16 mouse cellular contexts compared by ENCODE assay signal in genomic region chr9:104126833-104127232, GRCm38 (mm10). TPM values are rescaled to one million over a fixed set of nuclear protein-coding genes. Genes with fewer than 3 reads are reported as not detected.
DNase-seq lines count a peak whose midpoint lies in the region; ATAC-seq and TF ChIP-seq lines count a peak whose summit lies in the region.
"Had no signal": no experiment of that assay in that cellular context is flagged by ENCODE, and none has a peak within 500 bp of the region (broad histone marks: within the 10 kb centered on the region; RNA-seq: fewer than 3 reads in every experiment).

Gene Ackr4, minus strand, starts transcription at chr9:104126933.

- no peak within 1 kb of the TSS for H3K4me2 ChIP-seq in embryonic facial prominence, embryonic 12.5 days (replicated peaks)
- H3K4me2 ChIP-seq in midbrain, embryonic 16.5 days (ENCODE audit: low read length) = no peak within 1 kb of the TSS
- H3K4me2 ChIP-seq: heart, embryonic 15.5 days; kidney, embryonic 15.5 days had no signal

- 71% methylated on average over 3 of the region's 3 CpGs for WGBS in embryonic facial prominence, embryonic 12.5 days
- WGBS in embryonic facial prominence, embryonic 10.5 days = 76% methylated on average over 3 of the region's 3 CpGs
- 94% methylated on average over 3 of the region's 3 CpGs for WGBS in thymus, adult 2 months
- WGBS in midbrain, embryonic 16.5 days = 69% methylated on average over 3 of the region's 3 CpGs

- no peaks in the 10 kb centered on the region for H3K27me3 ChIP-seq in embryonic facial prominence, embryonic 12.5 days
- no peaks in the 10 kb centered on the region for H3K27me3 ChIP-seq in embryonic facial prominence, embryonic 10.5 days (replicated peaks; ENCODE audit: low read depth, poor library complexity, severe bottlenecking)
- no peaks in the 10 kb centered on the region for H3K27me3 ChIP-seq in thymus, adult 2 months (ENCODE audit: control insufficient read depth, insufficient read depth, low read length)
- H3K27me3 ChIP-seq in midbrain, embryonic 16.5 days (ENCODE audit: control insufficient read depth, insufficient read depth, low read depth, low read length) = no peaks in the 10 kb centered on the region
- H3K27me3 ChIP-seq: heart, embryonic 15.5 days; kidney, embryonic 15.5 days had no signal

- no peak for ATAC-seq in embryonic facial prominence, embryonic 12.5 days (ENCODE audit: insufficient number of reproducible peaks, insufficient read depth, low FRiP score, low TSS enrichment)
- no peak for ATAC-seq in midbrain, embryonic 16.5 days
- ATAC-seq: lung, postnatal 0 days had no signal

- H3K9ac ChIP-seq in embryonic facial prominence, embryonic 12.5 days = no peak within 1 kb of the TSS
- no peak within 1 kb of the TSS for H3K9ac ChIP-seq in midbrain, embryonic 16.5 days (ENCODE audit: low read depth, low read length)
- H3K9ac ChIP-seq: heart, embryonic 15.5 days; kidney, embryonic 15.5 days; liver, embryonic 14.5 days had no signal

- TF ChIP-seq CTCF in layer of hippocampus, adult 2 months (conservative IDR thresholded peaks at IDR 0.05) = no peak
- no peak for TF ChIP-seq CTCF in thymus, adult 2 months (IDR thresholded peaks at IDR 0.05; ENCODE audit: borderline replicate concordance, control insufficient read depth, extremely low read depth, insufficient read depth, low read length, poor library complexity)

- DNase-seq in embryonic facial prominence, embryonic 10.5 days (ENCODE audit: low spot score) = no peak
- no peak for DNase-seq in layer of hippocampus, adult 2 months (ENCODE audit: low spot score in 2 of 2)
- no peak for DNase-seq in layer of hippocampus, adult 9-10 months (ENCODE audit: low spot score)
- DNase-seq in thymus, adult 2 months = no peak
- DNase-seq in thymus, postnatal 36 days = no peak
- DNase-seq in cerebellum, adult 11-12 months = no peak
- DNase-seq: adrenal gland, adult 2 months; cerebellum, postnatal 14 days; heart, adult 2 months; right cerebral cortex, postnatal 4 days had no signal

- no peaks in the 10 kb centered on the region for H3K9me3 ChIP-seq in embryonic facial prominence, embryonic 12.5 days
- no peaks in the 10 kb centered on the region for H3K9me3 ChIP-seq in embryonic facial prominence, embryonic 10.5 days
- no peaks in the 10 kb centered on the region for H3K9me3 ChIP-seq in midbrain, embryonic 16.5 days (replicated peaks; ENCODE audit: control insufficient read depth, low read length, poor library complexity, severe bottlenecking)
- H3K9me3 ChIP-seq: heart, embryonic 15.5 days; kidney, embryonic 15.5 days had no signal

- no peaks in the 10 kb centered on the region; the same call in none of the 2 replicates for H3K4me1 ChIP-seq in embryonic facial prominence, embryonic 12.5 days
- peaks cover 28% of the 10 kb centered on the region for H3K4me1 ChIP-seq in embryonic facial prominence, embryonic 10.5 days
- H3K4me1 ChIP-seq in thymus, adult 2 months (replicated peaks; ENCODE audit: control insufficient read depth, insufficient read depth, low read length) = no peaks in the 10 kb centered on the region
- H3K4me1 ChIP-seq in midbrain, embryonic 16.5 days (ENCODE audit: control insufficient read depth, insufficient read depth, low read length) = peaks cover 10% of the 10 kb centered on the region

- 0 out of 2 replicates have a peak within 1 kb of the TSS, but pooled peaks have one; percentile 37 for H3K27ac ChIP-seq in embryonic facial prominence, embryonic 12.5 days
- H3K27ac ChIP-seq in embryonic facial prominence, embryonic 10.5 days (replicated peaks) = no peak within 1 kb of the TSS
- H3K27ac ChIP-seq in layer of hippocampus, adult 2 months = peak within 1 kb of the TSS; percentile 83
- H3K27ac ChIP-seq in thymus, adult 2 months (ENCODE audit: control insufficient read depth, insufficient read depth, low read length) = no peak within 1 kb of the TSS
- H3K27ac ChIP-seq in midbrain, embryonic 16.5 days (ENCODE audit: low read length) = peak within 1 kb of the TSS; percentile 79
- H3K27ac ChIP-seq: heart, adult 2 months; heart, embryonic 15.5 days; kidney, embryonic 15.5 days; liver, embryonic 14.5 days had no signal

- no peak within 1 kb of the TSS for H3K4me3 ChIP-seq in embryonic facial prominence, embryonic 12.5 days
- H3K4me3 ChIP-seq in embryonic facial prominence, embryonic 10.5 days = no peak within 1 kb of the TSS
- no peak within 1 kb of the TSS for H3K4me3 ChIP-seq in layer of hippocampus, adult 2 months
- no peak within 1 kb of the TSS for H3K4me3 ChIP-seq in thymus, adult 2 months (ENCODE audit: control insufficient read depth, insufficient read depth, low read length)
- no peak within 1 kb of the TSS for H3K4me3 ChIP-seq in midbrain, embryonic 16.5 days (ENCODE audit: low read depth, low read length)
- H3K4me3 ChIP-seq: heart, adult 2 months; heart, embryonic 15.5 days; kidney, embryonic 15.5 days had no signal

- TF ChIP-seq POLR2A in thymus, adult 2 months (IDR thresholded peaks at IDR 0.05; ENCODE audit: control insufficient read depth, extremely low read depth, insufficient read depth, low read length, poor library complexity) = no peak

- no peaks in the 10 kb centered on the region for H3K36me3 ChIP-seq in embryonic facial prominence, embryonic 12.5 days
- H3K36me3 ChIP-seq in embryonic facial prominence, embryonic 10.5 days (replicated peaks) = no peaks in the 10 kb centered on the region
- no peaks in the 10 kb centered on the region for H3K36me3 ChIP-seq in thymus, adult 2 months (ENCODE audit: control insufficient read depth, insufficient read depth, low read length)
- no peaks in the 10 kb centered on the region for H3K36me3 ChIP-seq in midbrain, embryonic 16.5 days (ENCODE audit: control insufficient read depth, insufficient read depth, low read length)
- H3K36me3 ChIP-seq: heart, embryonic 15.5 days; kidney, embryonic 15.5 days had no signal

RNA-seq across cellular contexts. Expression of gene Ackr4, which starts in this region (rescaled TPM):
- polyA plus RNA-seq in embryonic facial prominence, embryonic 12.5 days (2016; fragmentation: Nextera tagmentation; extraction: Ambion mirVana) = 0.62 and 0.82 TPM in 2 replicates
- polyA plus RNA-seq in embryonic facial prominence, embryonic 10.5 days (2016; fragmentation: Nextera tagmentation; extraction: Ambion mirVana) = 0.19 and 0.41 TPM in 2 replicates
- total RNA-seq in layer of hippocampus, adult 2 months (2021) = under 1 TPM in 1 of 2 experiments, not detected in 1; 0.49 TPM
- 9.1 and 13.6 TPM in 2 replicates for polyA plus RNA-seq in thymus, adult 2 months (2012; rRNA removed)
- 0.78 and 1.1 TPM in 2 replicates for polyA plus RNA-seq in midbrain, embryonic 16.5 days (2015; fragmentation: Nextera tagmentation; extraction: Ambion mirVana)

Comparison
In these comparisons a context has a peak if more than half of its experiments do, and no peak if none do; other contexts are left out.
1. H3K27ac ChIP-seq: peak in embryonic facial prominence, embryonic 12.5 days (single experiment), layer of hippocampus, adult 2 months (single experiment) and midbrain, embryonic 16.5 days (single experiment); none in embryonic facial prominence, embryonic 10.5 days (single experiment) and thymus, adult 2 months (single experiment).